Mouse (Mus musculus): ENCODE results near the gene 2210016F16Rik.

- TF ChIP-seq CTCF (conservative IDR thresholded peaks at IDR 0.05; ENCODE audit: low read length) (peak; percentile 78), POU5F1 (IDR thresholded peaks at IDR 0.05; ENCODE audit: borderline replicate concordance, low read length) (no peak), NANOG (IDR thresholded peaks at IDR 0.05; ENCODE audit: borderline replicate concordance, low read length) (no peak)
Measured at GRCm38 (mm10) chr13:58387948-58388347, 2.9 kb upstream of the 2210016F16Rik start.

Data from E14TG2a.4 (cell line).